Mouse (Mus musculus) bone marrow, adult 2 months (tissue): Measurements from ENCODE around the gene Auts2.

Experiments used
- CTCF ChIP-seq: fragments of 200-500 bp; IDR thresholded peaks from 2 replicates; pipeline ENCODE4 v1.5.1; 2011; ENCODE audit warnings: low read length, control low read depth; ENCODE audit not compliant: control insufficient read depth, insufficient read depth
- POLR2A ChIP-seq: fragments of 200-500 bp; IDR thresholded peaks from 2 replicates; pipeline ENCODE4 v1.6.1; 2011; ENCODE audit warnings: low read depth, mild to moderate bottlenecking, control low read depth, low read length, borderline replicate concordance; ENCODE audit not compliant: control insufficient read depth

DNA sequence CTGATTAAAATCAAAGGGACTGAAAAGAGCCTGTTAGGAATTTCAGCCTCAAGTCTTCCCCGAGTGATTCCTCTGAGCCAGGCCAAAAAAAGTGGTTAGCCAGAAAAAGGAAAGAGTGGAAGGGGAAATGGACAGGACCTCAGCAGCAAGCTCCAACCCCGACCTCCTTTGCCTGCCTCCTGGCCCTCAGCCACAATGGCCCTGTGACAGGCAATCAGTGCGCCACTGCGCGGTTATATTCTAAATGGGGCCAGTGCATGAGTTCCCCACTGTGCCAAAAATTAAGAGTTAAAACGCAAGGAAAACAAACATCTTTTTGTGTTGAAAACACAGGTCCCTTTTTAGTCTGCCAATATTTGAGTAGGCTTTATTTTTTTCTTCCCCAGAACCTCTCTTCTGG is 755.1 kb downstream of the Auts2 start:
- TF ChIP-seq CTCF (no peak), POLR2A (no peak)
